Mouse (Mus musculus) kidney, adult 18-20 months (tissue): ENCODE measurements at regions not wholly inside any gene's neighbourhood (a gene's known extent, or its start where the extent isn't known, plus 50 kb on each side); places are given as distances from the start of the nearest gene placed in this dataset.

Experiments used
- DNase-seq: peaks from one replicate; pipeline ENCODE4 v3.0.0; 2021

- DNase-seq = no peak
These were observed 158.0 kb downstream of the Rplp1 start for GRCm38 (mm10) chr9:61756224-61756800.

GRCm38 (mm10) chr9:61755311-61755710 lies 159.0 kb downstream of the Rplp1 start:
- no peak for DNase-seq

- no peak for DNase-seq
These were observed 160.5 kb downstream of the Rplp1 start for GRCm38 (mm10) chr9:61753795-61754194.

GRCm38 (mm10) chr9:61749201-61749600 lies 165.1 kb downstream of the Rplp1 start:
- DNase-seq = no peak

DNA sequence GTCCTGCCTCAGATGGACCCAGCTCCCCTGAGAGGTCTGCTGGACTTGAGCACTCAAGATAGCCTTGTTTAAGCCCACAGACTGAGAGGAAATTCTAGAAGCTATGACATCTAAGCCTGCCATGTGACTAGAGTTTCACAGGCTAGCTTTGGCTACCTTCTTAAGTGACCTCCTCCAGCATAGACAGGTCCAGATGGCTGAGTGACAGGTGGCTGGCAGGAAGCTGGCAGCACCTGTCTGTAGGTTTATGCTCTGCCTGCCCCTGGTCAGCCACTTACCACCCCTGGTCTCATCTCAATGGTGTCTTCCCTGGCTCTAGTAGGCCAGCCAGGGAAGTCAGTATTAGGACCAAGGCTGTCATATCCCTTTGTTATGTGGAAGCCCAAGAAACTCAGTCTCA lies 165.9 kb downstream of the Rplp1 start:
- no peak for DNase-seq

DNA sequence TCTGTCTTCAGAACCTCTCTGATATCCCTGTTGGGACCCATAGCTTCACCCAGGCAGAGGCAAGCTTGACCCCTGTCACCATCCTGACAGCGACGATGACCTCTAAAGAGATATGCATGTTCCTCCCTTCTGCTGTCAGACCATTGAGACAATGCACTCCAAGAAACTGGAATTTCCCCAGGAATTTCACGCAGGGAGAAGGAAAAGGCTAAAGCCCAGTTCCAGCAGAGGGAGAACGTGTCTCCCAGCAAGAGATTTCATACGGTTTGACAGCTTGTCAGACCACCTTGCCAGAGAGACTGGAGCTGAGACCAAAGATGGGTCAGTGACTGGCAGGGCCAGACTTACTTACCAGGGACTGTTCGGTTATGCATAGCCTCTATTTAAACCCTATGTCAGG lies 167.9 kb downstream of the Rplp1 start:
- no peak for DNase-seq

DNA sequence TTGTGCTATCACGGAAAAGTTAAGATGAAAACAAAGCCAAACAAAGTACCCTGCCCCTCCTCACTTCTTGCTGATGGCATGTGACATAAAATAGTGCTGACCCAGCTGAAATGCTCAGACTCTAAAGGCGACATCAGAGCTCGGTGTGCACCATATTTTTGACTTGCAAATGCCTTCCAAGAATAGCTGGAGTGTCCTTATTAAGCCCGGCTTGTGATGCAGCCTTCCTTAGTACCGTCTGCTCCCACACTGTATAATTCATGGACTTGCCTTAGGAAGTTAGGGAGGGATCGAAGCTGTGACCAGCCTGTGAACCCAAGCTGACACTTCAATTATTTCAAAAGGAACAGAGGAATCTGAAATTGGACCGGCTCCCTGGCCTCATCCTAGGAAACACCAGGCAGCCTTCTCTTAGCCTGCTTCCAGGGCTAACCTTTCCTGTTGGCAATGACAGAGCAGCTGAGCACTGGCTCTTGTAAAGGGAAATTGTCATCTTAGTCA lies 169.0 kb downstream of the Rplp1 start:
- DNase-seq = peak; percentile 32

DNA sequence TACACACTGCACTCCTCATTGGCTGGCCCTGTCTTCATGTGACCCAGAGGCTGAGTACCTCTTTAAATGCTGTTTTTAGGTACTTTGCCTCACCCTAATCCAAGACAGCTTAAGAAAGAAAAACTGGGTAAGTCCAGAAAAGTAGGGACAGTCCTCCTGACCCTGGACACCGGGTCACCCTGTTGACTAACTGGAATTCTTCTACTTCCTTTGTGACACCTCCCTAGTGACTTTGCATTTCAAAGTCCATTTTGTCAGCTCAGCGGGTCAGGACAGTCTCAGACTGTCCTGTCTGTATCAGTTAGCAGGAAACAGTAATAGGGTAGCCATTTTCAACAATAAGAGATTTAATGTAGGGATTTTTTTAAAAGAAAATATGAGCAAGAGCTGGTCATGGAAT lies 180.8 kb downstream of the Rplp1 start:
- DNase-seq = no peak

GRCm38 (mm10) chr9:61732747-61733146 lies 181.6 kb downstream of the Rplp1 start:
- DNase-seq = no peak

DNA sequence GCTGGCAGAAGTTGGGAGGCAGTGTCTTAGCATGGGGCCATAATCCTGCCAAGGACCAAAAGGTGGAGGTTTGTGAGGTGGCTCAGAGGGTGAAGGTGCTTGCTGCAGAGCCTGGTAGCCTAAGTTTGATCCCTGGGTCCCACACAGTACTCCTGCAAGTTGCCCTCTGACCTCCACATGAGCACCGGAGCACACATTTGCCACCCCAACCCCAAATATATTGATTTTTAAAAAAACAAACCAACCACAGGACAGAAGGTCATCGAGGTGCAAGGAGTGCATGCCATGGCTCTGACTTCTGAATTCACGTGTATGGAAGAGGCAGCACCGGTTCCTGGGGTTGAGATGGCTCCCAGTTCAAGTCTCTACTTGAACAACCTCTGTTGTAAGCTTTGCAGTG lies 186.2 kb downstream of the Rplp1 start:
- DNase-seq = no peak

DNA sequence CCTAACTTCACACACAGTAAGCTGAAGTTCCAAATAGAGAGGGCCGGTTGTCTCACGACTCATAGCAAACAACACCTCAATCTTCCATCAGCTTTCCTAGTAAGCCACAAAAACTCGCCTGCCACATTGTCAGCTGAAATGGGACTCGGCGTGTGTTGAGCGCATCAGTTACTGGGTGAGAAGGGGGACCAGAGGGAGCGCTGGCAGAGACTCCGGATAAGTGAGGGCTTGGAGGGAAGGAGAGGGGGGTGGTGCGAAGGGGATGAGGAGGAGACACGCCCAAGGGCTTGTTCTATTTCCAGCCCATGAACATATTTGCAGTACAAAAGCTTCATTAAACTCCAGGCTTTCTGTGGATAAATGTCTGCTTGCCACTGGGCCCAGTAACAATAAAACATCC lies 186.7 kb downstream of the Rplp1 start:
- no peak for DNase-seq

DNA sequence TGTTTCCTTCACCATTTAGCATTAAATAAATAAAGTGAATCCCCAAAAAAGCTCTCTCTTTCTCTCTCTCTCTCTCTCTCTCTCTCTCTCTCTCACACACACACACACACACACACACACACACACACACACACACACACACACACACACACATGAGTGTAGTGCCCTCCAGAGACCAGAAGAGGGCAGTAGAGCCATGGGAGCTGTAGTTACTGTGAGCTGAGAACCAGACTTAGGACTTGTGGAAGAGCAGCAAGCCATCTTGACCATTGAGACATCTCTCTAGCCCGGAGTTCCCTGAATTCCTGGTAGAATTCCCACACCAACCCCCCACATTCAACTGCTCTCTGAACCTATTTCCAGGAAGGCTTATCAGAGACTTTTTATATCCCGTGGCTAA lies 190.3 kb downstream of the Rplp1 start:
- DNase-seq = no peak

- peak; percentile 54 for DNase-seq
These were observed 191.2 kb downstream of the Rplp1 start for GRCm38 (mm10) chr9:61723021-61723581.

DNA sequence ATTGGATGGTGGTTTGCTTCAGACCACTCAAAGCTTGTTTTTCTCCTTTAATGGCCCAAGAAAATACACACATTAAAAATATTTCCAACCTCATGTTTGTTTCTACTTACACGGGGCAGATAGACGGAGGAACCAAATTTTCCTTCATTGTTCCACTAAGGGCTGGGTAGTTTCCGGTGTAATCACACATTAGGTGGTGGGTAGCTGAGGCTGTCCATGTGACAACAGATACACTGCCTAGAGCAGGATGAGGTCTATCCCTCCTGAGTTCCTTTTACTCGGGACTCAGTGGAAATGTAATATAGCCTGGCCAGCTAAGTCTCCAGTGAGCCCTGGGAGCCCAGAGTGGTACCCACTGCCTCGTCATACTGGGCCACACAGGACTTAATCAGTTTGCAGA lies 192.5 kb downstream of the Rplp1 start:
- DNase-seq = no peak

DNA sequence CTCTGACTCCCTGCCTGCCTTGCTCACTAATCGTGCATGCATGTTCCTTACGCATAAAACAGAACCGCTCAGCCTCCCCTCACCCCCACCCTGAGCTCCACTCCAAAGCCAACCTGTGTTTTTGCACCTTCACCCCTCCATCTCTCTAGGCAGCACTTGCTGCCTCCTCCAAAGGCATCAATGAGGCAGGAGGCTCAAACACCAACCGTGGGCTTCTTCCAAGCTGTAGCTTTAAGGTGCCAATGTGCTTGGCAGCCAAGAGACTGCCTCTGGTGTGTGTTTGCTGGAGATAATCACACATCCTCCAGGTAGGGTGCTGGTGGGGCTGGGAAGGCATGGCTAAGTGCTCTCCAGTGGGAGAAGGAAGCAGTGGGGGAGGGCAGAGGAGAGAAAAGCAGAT lies 193.3 kb downstream of the Rplp1 start:
- no peak for DNase-seq

- DNase-seq = no peak
These were observed 194.1 kb downstream of the Rplp1 start for GRCm38 (mm10) chr9:61720206-61720605.

DNA sequence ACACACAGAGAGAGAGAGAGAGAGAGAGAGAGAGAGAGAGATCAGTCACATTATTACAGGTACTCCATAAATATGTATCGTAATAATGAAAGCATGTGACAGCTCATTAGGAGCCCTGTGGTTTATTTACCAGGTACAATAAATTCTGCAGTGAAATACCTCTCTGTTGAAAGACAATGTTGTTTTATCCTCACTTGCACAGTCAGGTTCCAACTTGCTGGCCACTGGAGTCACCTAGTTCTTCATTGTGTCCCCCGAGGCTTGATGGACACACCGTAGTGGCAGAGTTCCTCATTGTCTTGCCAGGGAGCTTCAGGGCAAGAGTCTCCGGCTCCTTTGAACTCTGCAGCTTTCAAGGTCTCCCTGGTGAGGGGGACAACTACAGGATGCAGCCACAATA lies 197.6 kb downstream of the Rplp1 start:
- DNase-seq = no peak

DNA sequence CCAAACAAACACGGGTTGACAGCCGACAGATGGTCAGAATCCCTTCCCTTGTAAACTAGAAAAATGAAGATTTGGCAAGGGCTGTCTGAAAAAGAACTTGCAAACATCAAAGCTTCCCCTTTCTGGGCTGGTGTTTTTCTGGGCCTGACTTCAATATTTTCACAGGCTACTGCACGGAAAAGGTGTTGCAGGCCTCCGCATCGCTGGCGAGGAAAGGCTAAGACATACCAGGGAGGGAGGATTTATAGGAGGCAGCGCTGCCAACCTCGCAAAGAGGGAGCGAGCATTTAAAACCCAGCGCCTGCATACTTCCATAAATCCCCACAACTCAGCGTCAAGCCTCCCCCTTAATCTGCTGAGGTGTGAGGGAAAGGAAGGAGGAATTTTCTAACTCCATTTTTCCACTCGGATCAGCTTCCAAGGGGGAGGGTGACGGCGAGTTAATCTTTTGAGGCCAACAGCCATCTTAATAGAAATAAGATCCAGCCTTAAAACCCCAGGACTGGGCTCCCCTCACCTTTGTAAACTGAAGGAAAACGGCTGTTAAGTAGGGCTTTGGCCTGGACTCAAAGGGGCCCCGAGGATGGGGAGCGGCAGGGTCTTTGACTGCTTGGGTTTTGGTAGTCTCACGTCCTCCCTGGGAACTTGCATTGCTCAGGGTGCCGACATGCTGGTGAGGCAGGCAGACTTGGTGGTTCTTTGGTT lies 199.9 kb downstream of the Rplp1 start:
- DNase-seq = no peak

- DNase-seq = no peak
These were observed 200.5 kb downstream of the Rplp1 start for GRCm38 (mm10) chr9:61713806-61714205.

- no peak for DNase-seq
These were observed 203.0 kb downstream of the Rplp1 start for GRCm38 (mm10) chr9:61711296-61711695.

DNA sequence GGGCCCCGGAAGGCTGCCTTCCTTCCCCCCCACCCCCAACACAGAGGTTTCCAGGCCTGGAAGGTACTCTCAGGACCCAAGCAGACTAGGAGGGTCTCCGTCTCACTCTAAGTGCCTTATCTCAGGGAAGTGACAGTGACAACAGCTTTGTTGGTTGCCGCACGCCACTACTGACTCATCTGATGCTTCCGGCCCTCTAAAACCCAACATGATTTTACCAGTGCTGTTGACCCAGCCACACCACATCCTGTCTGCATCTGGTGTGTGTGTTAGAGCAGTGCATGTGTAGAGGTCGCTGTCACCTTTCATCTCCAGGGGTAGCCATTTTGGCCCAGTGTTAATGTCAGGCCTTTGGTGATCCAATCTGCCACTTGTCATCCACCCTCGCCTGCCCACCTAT lies 206.5 kb downstream of the Rplp1 start:
- DNase-seq = no peak

DNA sequence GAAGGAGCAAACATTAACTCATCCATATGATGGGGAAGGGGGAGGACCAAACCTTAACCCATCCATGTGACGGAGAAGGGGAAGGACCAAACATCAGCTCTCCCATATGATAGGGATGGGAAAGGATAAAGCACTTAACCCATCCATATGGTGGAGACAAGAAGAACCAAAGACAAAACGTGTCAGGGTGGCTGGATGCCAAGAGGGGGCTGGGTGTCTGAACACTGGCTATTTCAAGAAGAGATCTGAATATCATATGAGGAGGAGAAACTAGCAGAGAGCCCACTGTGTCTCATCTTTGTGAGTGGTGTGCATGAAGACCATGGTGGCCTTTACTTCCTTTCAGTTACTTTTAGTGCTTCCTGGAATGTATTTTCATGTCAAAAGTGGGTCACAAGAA lies 207.0 kb downstream of the Rplp1 start:
- DNase-seq = no peak

DNA sequence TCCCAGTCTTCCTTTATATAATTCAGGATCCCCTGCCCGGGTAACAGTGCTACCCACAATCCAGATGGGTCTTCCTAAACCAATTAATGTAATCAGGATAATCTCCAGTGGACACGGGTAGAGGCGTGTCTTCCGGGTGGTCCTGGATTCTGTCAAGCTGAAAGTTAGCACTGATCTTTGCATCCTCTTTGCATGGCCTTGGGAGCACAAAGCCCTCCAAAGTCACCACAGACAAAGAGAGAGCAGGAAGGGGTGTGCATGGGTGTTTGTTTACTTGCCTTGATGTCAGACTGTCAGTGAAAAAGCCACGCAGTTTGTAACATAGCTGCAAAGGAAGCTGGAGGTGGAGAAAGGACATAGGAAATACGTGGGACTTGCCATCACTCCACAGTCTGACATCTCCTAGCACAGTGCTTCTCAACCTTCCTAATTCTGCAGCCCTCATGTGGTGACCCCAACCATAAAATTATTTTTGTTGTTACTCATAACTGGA lies 208.0 kb downstream of the Rplp1 start:
- no peak for DNase-seq

GRCm38 (mm10) chr9:61705586-61706233 lies 208.6 kb downstream of the Rplp1 start:
- DNase-seq = no peak
